Mouse (Mus musculus) intestine, embryonic 16.5 days (tissue): ENCODE results near the gene Ctbp1. TPM values are rescaled to one million over a fixed set of nuclear protein-coding genes. Genes with fewer than 3 reads are reported as not detected.

Experiments
- ATAC-seq: fragments of 200-750 bp; cut with Nextera tagmentation; 2 replicates; pipeline ENCODE4 v1.8.0; 2017; ENCODE audit warnings: moderate TSS enrichment, moderate library complexity
- H3K27ac ChIP-seq: fragments of 300-500 bp; sonication (generic); 2 replicates; pipeline ENCODE4 v1.5.1; 2014; ENCODE audit warnings: mild to moderate bottlenecking, low read length
- H3K27me3 ChIP-seq: fragments of 300-500 bp; sonication (generic); replicated peaks from 2 replicates; pipeline ENCODE4 v1.6.1; 2014; ENCODE audit warnings: low read length, control low read depth, mixed read lengths; ENCODE audit not compliant: control insufficient read depth, insufficient read depth
- H3K36me3 ChIP-seq: fragments of 300-500 bp; sonication (generic); 2 replicates; pipeline ENCODE4 v1.6.1; 2014; ENCODE audit warnings: low read length, control low read depth; ENCODE audit not compliant: control insufficient read depth, insufficient read depth
- H3K4me1 ChIP-seq: fragments of 300-500 bp; sonication (generic); 2 replicates; pipeline ENCODE4 v1.6.1; 2014; ENCODE audit warnings: low read length, control low read depth, mixed read lengths; ENCODE audit not compliant: control insufficient read depth, insufficient read depth
- H3K4me2 ChIP-seq: fragments of 300-500 bp; sonication (generic); 2 replicates; pipeline ENCODE4 v1.6.1; 2014; ENCODE audit warnings: low read depth, low read length, control low read depth
- H3K4me3 ChIP-seq: fragments of 300-500 bp; sonication (generic); 2 replicates; pipeline ENCODE4 v1.5.1; 2014; ENCODE audit warnings: mild to moderate bottlenecking, low read length
- H3K9ac ChIP-seq: fragments of 300-500 bp; sonication (generic); 2 replicates; pipeline ENCODE4 v1.6.1; 2014; ENCODE audit warnings: low read depth, low read length
- H3K9me3 ChIP-seq: fragments of 300-500 bp; sonication (generic); 2 replicates; pipeline ENCODE4 v1.6.1; 2016; ENCODE audit warnings: low read length, control low read depth; ENCODE audit not compliant: control insufficient read depth
- WGBS: fragments of 180-500 bp; shearing (Covaris S2); extraction: QIAGEN DNeasy Blood & Tissue Kit; methylation state at CpG from one replicate; pipeline ENCODE4 v1.1.7; 2014; 5-methylcytosine and 5-hydroxymethylcytosine counted together
- polyA plus RNA-seq: library from polyadenylated mRNA; unstranded; fragments of >200 nt; fragmentation: Nextera tagmentation; extraction: Ambion mirVana; gene quantifications from 2 replicates; pipeline ENCODE4 v1.2.1, GENCODE M21; 2015

Gene Ctbp1
- polyA plus RNA-seq, 1 experiment from 2014 or later = 181 TPM

GRCm38 (mm10) chr5:33218746-33219449 is 55.9 kb downstream of the Ctbp1 start:
- no peaks in the 10 kb centered on the region for H3K9me3 ChIP-seq
- H3K4me3 ChIP-seq = no peak overlapping the region
- H3K27me3 ChIP-seq = no peaks in the 10 kb centered on the region
- WGBS = 48% methylated on average over 20 of the region's 20 CpGs
- H3K27ac ChIP-seq = peak overlapping the region; percentile 87
- ATAC-seq = peak; percentile 29; the same call in 1 of the 2 replicates
- H3K4me2 ChIP-seq = no peak overlapping the region
- peaks cover 44% of the 10 kb centered on the region for H3K4me1 ChIP-seq
- H3K36me3 ChIP-seq = no peaks in the 10 kb centered on the region; the same call in 1 of the 2 replicates
- peak overlapping the region; percentile 61 for H3K9ac ChIP-seq

DNA sequence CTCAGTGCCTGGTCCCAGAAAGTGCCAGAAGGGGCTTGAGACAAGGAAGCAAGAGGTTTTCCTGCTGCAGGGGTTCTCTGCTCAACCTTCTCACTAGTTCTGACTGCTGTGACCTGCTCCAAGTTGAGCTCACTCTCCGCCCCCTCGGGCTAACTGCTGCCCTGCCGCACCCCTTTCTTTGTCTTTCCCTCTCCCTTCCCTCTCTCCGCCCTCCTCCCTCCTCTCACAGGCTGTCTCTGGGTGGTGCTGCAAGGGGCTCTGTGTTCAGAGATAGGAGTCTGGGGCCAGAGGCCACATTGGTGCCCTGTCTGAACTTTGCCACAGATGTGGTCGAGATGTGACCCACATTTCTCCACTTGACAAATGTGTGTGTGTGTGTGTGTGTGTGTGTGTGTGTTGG is 56.7 kb downstream of the Ctbp1 start, which contains the start of gene Spon2:
TSS of gene Spon2 (minus strand) at position 375 of the 400 bp plus-strand sequence.
- peak within 1 kb of the TSS; percentile 25 for H3K4me3 ChIP-seq
- no peaks in the 10 kb centered on the region for H3K9me3 ChIP-seq
- no peaks in the 10 kb centered on the region; the same call in 1 of the 2 replicates for H3K36me3 ChIP-seq
- no peaks in the 10 kb centered on the region for H3K27me3 ChIP-seq
- WGBS = 18% methylated on average over 5 of the region's 5 CpGs
- H3K4me1 ChIP-seq = peaks cover 43% of the 10 kb centered on the region
- peak within 1 kb of the TSS; percentile 61 for H3K9ac ChIP-seq
- peak within 1 kb of the TSS; percentile 87 for H3K27ac ChIP-seq
- peak; percentile 86 for ATAC-seq
- peak within 1 kb of the TSS; percentile 47 for H3K4me2 ChIP-seq

DNA sequence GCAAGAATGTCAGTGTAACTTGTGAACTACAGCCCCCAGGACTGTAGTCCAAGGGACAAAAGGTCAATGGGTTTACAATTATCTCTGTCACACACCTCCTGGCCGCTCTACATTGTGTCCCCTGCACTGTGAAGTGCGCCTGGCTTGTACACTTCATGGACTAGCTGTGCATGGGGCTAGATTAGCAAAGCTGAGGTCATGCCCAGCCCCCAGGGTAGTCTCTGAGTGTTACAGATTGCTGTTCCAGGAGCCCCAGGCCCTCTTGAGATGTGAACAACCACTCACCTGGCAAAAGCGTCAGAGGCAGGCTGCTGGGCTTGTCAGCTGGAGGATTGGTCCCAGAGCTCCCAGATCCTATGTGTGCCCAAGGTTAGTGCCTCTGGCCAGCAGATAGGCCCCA is 57.1 kb downstream of the Ctbp1 start:
- no peaks in the 10 kb centered on the region for H3K9me3 ChIP-seq
- H3K36me3 ChIP-seq = no peaks in the 10 kb centered on the region; the same call in 1 of the 2 replicates
- H3K4me1 ChIP-seq = peaks cover 39% of the 10 kb centered on the region
- peak overlapping the region; percentile 25 for H3K4me3 ChIP-seq
- WGBS = 50% methylated on average over 3 of the region's 3 CpGs
- peak; percentile 52 for ATAC-seq
- H3K4me2 ChIP-seq = peak overlapping the region; percentile 47
- peak overlapping the region; percentile 87 for H3K27ac ChIP-seq
- H3K9ac ChIP-seq = peak overlapping the region; percentile 61
- H3K27me3 ChIP-seq = no peaks in the 10 kb centered on the region

DNA sequence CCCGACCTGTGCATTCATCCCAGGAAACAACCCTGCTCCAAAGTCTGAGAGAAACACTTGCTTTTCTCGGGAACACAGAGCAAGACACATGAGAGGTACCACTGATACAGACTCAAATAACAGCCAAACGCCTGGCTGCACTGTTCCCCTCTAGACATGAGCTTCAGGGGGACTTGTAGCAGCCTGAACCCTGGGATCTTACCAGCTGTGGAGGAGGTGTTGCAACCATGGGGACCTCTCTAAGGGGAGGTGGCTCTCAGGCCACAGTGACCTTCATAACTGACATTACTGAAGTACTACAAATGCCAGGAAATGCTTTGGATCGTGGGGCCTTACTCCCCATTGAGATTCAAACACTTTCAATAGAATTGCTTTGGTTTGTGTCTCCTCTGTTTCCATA is 60.1 kb downstream of the Ctbp1 start:
- no peaks in the 10 kb centered on the region; the same call in 1 of the 2 replicates for H3K36me3 ChIP-seq
- WGBS = 65% methylated on average over 4 of the region's 4 CpGs

DNA sequence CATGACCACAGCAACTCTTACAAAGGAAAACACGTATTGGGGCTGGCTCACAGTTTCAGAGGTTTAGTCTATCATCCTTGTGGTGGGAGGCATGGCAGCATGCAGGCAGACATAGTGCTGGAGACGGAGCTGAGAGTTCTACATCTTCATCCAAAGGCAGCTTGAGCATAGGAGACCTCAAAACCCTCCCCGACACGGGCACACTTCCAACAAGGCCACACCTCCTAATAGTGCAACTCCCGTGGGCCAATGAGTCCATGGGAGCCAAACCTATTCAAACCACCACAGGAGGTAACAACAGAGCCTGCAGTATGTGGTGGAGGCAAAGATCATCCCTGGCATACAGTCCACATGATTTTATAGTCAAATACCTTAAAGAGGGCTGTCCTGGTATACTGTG is 63.5 kb downstream of the Ctbp1 start:
- no peak for ATAC-seq
- H3K4me3 ChIP-seq = no peak overlapping the region
- no peak overlapping the region for H3K4me2 ChIP-seq
- no peak overlapping the region for H3K27ac ChIP-seq
- WGBS = 85% methylated on average over 5 of the region's 5 CpGs
- H3K36me3 ChIP-seq = no peaks in the 10 kb centered on the region; the same call in 1 of the 2 replicates
- H3K4me1 ChIP-seq = peaks cover 3% of the 10 kb centered on the region; the same call in 1 of the 2 replicates
- no peaks in the 10 kb centered on the region for H3K9me3 ChIP-seq
- H3K27me3 ChIP-seq = no peaks in the 10 kb centered on the region
- H3K9ac ChIP-seq = no peak overlapping the region

More for the DNA sequence above, 60.1 kb downstream of the Ctbp1 start:
- Histone ChIP-seq H3K4me3 (no peak overlapping the region), H3K9me3 (no peaks in the 10 kb centered on the region), H3K4me1 (peaks cover 31% of the 10 kb centered on the region), H3K27ac (no peak overlapping the region), H3K27me3 (no peaks in the 10 kb centered on the region), H3K9ac (no peak overlapping the region), H3K4me2 (no peak overlapping the region)
- ATAC-seq = no peak

- no peak for ATAC-seq
- Histone ChIP-seq H3K27ac (no peak overlapping the region), H3K9me3 (no peaks in the 10 kb centered on the region), H3K4me1 (no peaks in the 10 kb centered on the region), H3K27me3 (no peaks in the 10 kb centered on the region), H3K4me2 (no peak overlapping the region), H3K9ac (no peak overlapping the region), H3K4me3 (no peak overlapping the region), H3K36me3 (no peaks in the 10 kb centered on the region; the same call in 1 of the 2 replicates)
- WGBS = 92% methylated on average over 3 of the region's 3 CpGs
Observed at GRCm38 (mm10) chr5:33210515-33210914, 64.3 kb downstream of the Ctbp1 start.

GRCm38 (mm10) chr5:33208533-33209245 is 66.1 kb downstream of the Ctbp1 start:
- H3K36me3 ChIP-seq = no peaks in the 10 kb centered on the region
- H3K9ac ChIP-seq = no peak overlapping the region
- H3K4me3 ChIP-seq = no peak overlapping the region
- no peaks in the 10 kb centered on the region for H3K27me3 ChIP-seq
- H3K4me2 ChIP-seq = no peak overlapping the region
- H3K4me1 ChIP-seq = peaks cover 4% of the 10 kb centered on the region
- H3K27ac ChIP-seq = no peak overlapping the region
- WGBS = 69% methylated on average over 14 of the region's 14 CpGs
- no peaks in the 10 kb centered on the region for H3K9me3 ChIP-seq
- no peak for ATAC-seq

DNA sequence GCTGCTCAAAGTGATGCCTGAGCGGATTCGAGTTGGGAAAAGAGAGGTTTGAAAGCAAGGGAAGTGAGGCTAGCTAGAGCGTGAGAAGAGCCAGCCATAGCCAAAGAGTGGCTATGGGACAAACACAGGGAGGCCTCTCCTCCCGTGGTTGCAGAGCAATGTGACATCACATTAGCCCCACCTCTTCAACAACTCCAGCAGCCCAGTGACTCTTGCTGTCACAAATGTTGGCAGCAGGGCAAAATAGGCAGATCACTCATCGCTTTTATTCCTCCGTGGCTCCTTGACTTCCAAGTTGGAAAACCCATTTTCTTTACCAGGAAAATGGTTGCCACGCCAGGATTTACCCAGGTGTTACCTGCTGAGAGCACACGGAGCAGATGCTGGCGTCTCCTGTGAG is 67.7 kb downstream of the Ctbp1 start:
- Histone ChIP-seq H3K27ac (no peak overlapping the region), H3K27me3 (no peaks in the 10 kb centered on the region), H3K4me1 (peaks cover 5% of the 10 kb centered on the region), H3K9me3 (no peaks in the 10 kb centered on the region), H3K4me3 (no peak overlapping the region), H3K4me2 (no peak overlapping the region), H3K9ac (no peak overlapping the region), H3K36me3 (no peaks in the 10 kb centered on the region)
- WGBS = 52% methylated on average over 9 of the region's 9 CpGs
- ATAC-seq = no peak

- H3K36me3 ChIP-seq = no peaks in the 10 kb centered on the region
- H3K4me1 ChIP-seq = peaks cover 5% of the 10 kb centered on the region
- H3K27me3 ChIP-seq = no peaks in the 10 kb centered on the region
- no peak for ATAC-seq
- WGBS = 81% methylated on average over 7 of the region's 7 CpGs
- H3K27ac ChIP-seq = no peak overlapping the region
- no peak overlapping the region for H3K9ac ChIP-seq
- no peak overlapping the region for H3K4me2 ChIP-seq
- H3K9me3 ChIP-seq = no peaks in the 10 kb centered on the region
- H3K4me3 ChIP-seq = no peak overlapping the region
Observed at GRCm38 (mm10) chr5:33206328-33206727, 68.5 kb downstream of the Ctbp1 start.
